Mouse (Mus musculus): ENCODE results near the gene Igfbpl1. TPM values are rescaled to one million over a fixed set of nuclear protein-coding genes. Genes with fewer than 3 reads are reported as not detected.

Gene Igfbpl1
- polyA plus RNA-seq, 1 experiment from 2014 or later, result 36.3 TPM

- peaks cover 58% of the 10 kb centered on the region for H3K4me1 ChIP-seq (replicated peaks)
Measured at GRCm38 (mm10) chr4:45819208-45819931, 7.4 kb downstream of the Igfbpl1 start.

GRCm38 (mm10) chr4:45818814-45819207, 7.9 kb downstream of the Igfbpl1 start:
- H3K4me3 ChIP-seq, result no peak overlapping the region
- H3K4me2 ChIP-seq, result peak overlapping the region; percentile 52
- H3K4me1 ChIP-seq (replicated peaks), result peaks cover 52% of the 10 kb centered on the region
- H3K27me3 ChIP-seq, result no peaks in the 10 kb centered on the region
- peak overlapping the region; percentile 80 for H3K27ac ChIP-seq (replicated peaks)
- 8% methylated on average over 4 of the region's 4 CpGs for WGBS
- H3K9ac ChIP-seq, result 0 out of 2 replicates have a peak overlapping the region, but pooled peaks have one; percentile 3
- H3K9me3 ChIP-seq, result no peaks in the 10 kb centered on the region
- no peak for ATAC-seq (ENCODE audit: low FRiP score, low read depth)
- H3K36me3 ChIP-seq, result no peaks in the 10 kb centered on the region; the same call in 1 of the 2 replicates

More at GRCm38 (mm10) chr4:45819208-45819931, 7.4 kb downstream of the Igfbpl1 start:
- H3K4me3 ChIP-seq, result peak overlapping the region; percentile 21
- peak overlapping the region; percentile 52 for H3K4me2 ChIP-seq
- no peaks in the 10 kb centered on the region for H3K9me3 ChIP-seq
- under 1% methylated on average over 17 of the region's 17 CpGs for WGBS
- 0 out of 2 replicates have a peak overlapping the region, but pooled peaks have one; percentile 3 for H3K9ac ChIP-seq
- peak; percentile 77 for ATAC-seq (ENCODE audit: low FRiP score, low read depth)
- peak overlapping the region; percentile 80 for H3K27ac ChIP-seq (replicated peaks)
- H3K27me3 ChIP-seq, result no peaks in the 10 kb centered on the region
- no peaks in the 10 kb centered on the region; the same call in 1 of the 2 replicates for H3K36me3 ChIP-seq

- Histone ChIP-seq H3K27me3 (no peaks in the 10 kb centered on the region), H3K4me3 (no peak overlapping the region), H3K9ac (no peak overlapping the region), H3K9me3 (no peaks in the 10 kb centered on the region), H3K36me3 (no peaks in the 10 kb centered on the region; the same call in 1 of the 2 replicates), H3K27ac (replicated peaks) (no peak overlapping the region), H3K4me2 (no peak overlapping the region), H3K4me1 (replicated peaks) (peaks cover 32% of the 10 kb centered on the region)
- WGBS, result 17% methylated on average over 7 of the region's 7 CpGs
- no peak for ATAC-seq (ENCODE audit: low FRiP score, low read depth)
Measured at GRCm38 (mm10) chr4:45815542-45815941, 11.2 kb downstream of the Igfbpl1 start.

- no peak overlapping the region for H3K4me2 ChIP-seq
- WGBS, result 9% methylated on average over 8 of the region's 8 CpGs
- H3K36me3 ChIP-seq, result no peaks in the 10 kb centered on the region; the same call in 1 of the 2 replicates
- peaks cover 14% of the 10 kb centered on the region; the same call in 1 of the 2 replicates for H3K4me1 ChIP-seq (replicated peaks)
- ATAC-seq (ENCODE audit: low FRiP score, low read depth), result no peak
- H3K27ac ChIP-seq (replicated peaks), result no peak overlapping the region
- no peaks in the 10 kb centered on the region for H3K9me3 ChIP-seq
- no peak overlapping the region for H3K9ac ChIP-seq
- no peaks in the 10 kb centered on the region for H3K27me3 ChIP-seq
- no peak overlapping the region for H3K4me3 ChIP-seq
Measured at GRCm38 (mm10) chr4:45811250-45811649, 15.5 kb downstream of the Igfbpl1 start.

GRCm38 (mm10) chr4:45808034-45808433, 18.7 kb downstream of the Igfbpl1 start:
- Histone ChIP-seq H3K36me3 (peaks cover under 1% of the 10 kb centered on the region; the same call in 1 of the 2 replicates), H3K27me3 (no peaks in the 10 kb centered on the region), H3K4me1 (replicated peaks) (0 out of 2 replicates have a peak, but pooled peaks cover 9% of the 10 kb centered on the region), H3K27ac (replicated peaks) (0 out of 2 replicates have a peak overlapping the region, but pooled peaks have one; percentile 12), H3K9me3 (no peaks in the 10 kb centered on the region), H3K9ac (no peak overlapping the region), H3K4me2 (no peak overlapping the region), H3K4me3 (no peak overlapping the region)
- 28% methylated on average over 7 of the region's 7 CpGs for WGBS
- ATAC-seq (ENCODE audit: low FRiP score, low read depth), result peak; percentile 56

- 87% methylated on average over 14 of the region's 14 CpGs for WGBS
- ATAC-seq (ENCODE audit: low FRiP score, low read depth), result no peak
- Histone ChIP-seq H3K4me3 (no peak overlapping the region), H3K4me2 (no peak overlapping the region), H3K36me3 (peaks cover 6% of the 10 kb centered on the region; the same call in 1 of the 2 replicates), H3K9me3 (no peaks in the 10 kb centered on the region), H3K9ac (no peak overlapping the region), H3K27me3 (no peaks in the 10 kb centered on the region), H3K27ac (replicated peaks) (no peak overlapping the region), H3K4me1 (replicated peaks) (peaks cover 15% of the 10 kb centered on the region)
Measured at GRCm38 (mm10) chr4:45802900-45803299, 23.8 kb downstream of the Igfbpl1 start.

- ATAC-seq (ENCODE audit: low FRiP score, low read depth), result no peak
Measured at GRCm38 (mm10) chr4:45799956-45800537, 26.7 kb downstream of the Igfbpl1 start.

GRCm38 (mm10) chr4:45798964-45799363, 27.8 kb downstream of the Igfbpl1 start, which contains the start of gene Aldh1b1:
Gene Aldh1b1 (plus strand): TSS chr4:45799022.
- H3K4me3 ChIP-seq, result peak within 1 kb of the TSS; percentile 56
- peak within 1 kb of the TSS; percentile 79 for H3K9ac ChIP-seq
- peak within 1 kb of the TSS; percentile 66 for H3K27ac ChIP-seq (replicated peaks)
- no peaks in the 10 kb centered on the region for H3K9me3 ChIP-seq
- no peaks in the 10 kb centered on the region for H3K27me3 ChIP-seq
- peaks cover 6% of the 10 kb centered on the region; the same call in 1 of the 2 replicates for H3K36me3 ChIP-seq
- peak within 1 kb of the TSS; percentile 87 for H3K4me2 ChIP-seq
- H3K4me1 ChIP-seq (replicated peaks), result peaks cover 22% of the 10 kb centered on the region
- WGBS, result under 1% methylated on average over 26 of the region's 26 CpGs
- peak; percentile 86 for ATAC-seq (ENCODE audit: low FRiP score, low read depth)

More at GRCm38 (mm10) chr4:45799956-45800537, 26.7 kb downstream of the Igfbpl1 start:
- peaks cover 18% of the 10 kb centered on the region for H3K4me1 ChIP-seq (replicated peaks)
- H3K36me3 ChIP-seq, result peaks cover 6% of the 10 kb centered on the region; the same call in 1 of the 2 replicates
- no peak overlapping the region for H3K4me3 ChIP-seq
- H3K9me3 ChIP-seq, result no peaks in the 10 kb centered on the region
- H3K27me3 ChIP-seq, result no peaks in the 10 kb centered on the region
- no peak overlapping the region for H3K27ac ChIP-seq (replicated peaks)
- peak overlapping the region; percentile 87; the same call in 1 of the 2 replicates for H3K4me2 ChIP-seq
- WGBS, result 36% methylated on average over 3 of the region's 3 CpGs
- no peak overlapping the region for H3K9ac ChIP-seq

- 73% methylated on average over 5 of the region's 5 CpGs for WGBS
- Histone ChIP-seq H3K4me3 (no peak overlapping the region), H3K4me1 (replicated peaks) (peaks cover 22% of the 10 kb centered on the region), H3K4me2 (no peak overlapping the region), H3K36me3 (no peaks in the 10 kb centered on the region), H3K27me3 (no peaks in the 10 kb centered on the region), H3K27ac (replicated peaks) (no peak overlapping the region), H3K9me3 (no peaks in the 10 kb centered on the region), H3K9ac (no peak overlapping the region)
- no peak for ATAC-seq (ENCODE audit: low FRiP score, low read depth)
Measured at GRCm38 (mm10) chr4:45796760-45797159, 30.0 kb downstream of the Igfbpl1 start.

GRCm38 (mm10) chr4:45795191-45795811, 31.4 kb downstream of the Igfbpl1 start:
- WGBS, result 2% methylated on average over 12 of the region's 12 CpGs

GRCm38 (mm10) chr4:45790018-45790417, 36.7 kb downstream of the Igfbpl1 start:
- Histone ChIP-seq H3K27ac (replicated peaks) (0 out of 2 replicates have a peak overlapping the region, but pooled peaks have one; percentile 28), H3K4me2 (no peak overlapping the region), H3K4me1 (replicated peaks) (peaks cover 21% of the 10 kb centered on the region; the same call in 1 of the 2 replicates), H3K36me3 (no peaks in the 10 kb centered on the region), H3K4me3 (no peak overlapping the region), H3K27me3 (no peaks in the 10 kb centered on the region), H3K9me3 (no peaks in the 10 kb centered on the region), H3K9ac (no peak overlapping the region)
- WGBS, result 77% methylated on average over 2 of the region's 2 CpGs
- ATAC-seq (ENCODE audit: low FRiP score, low read depth), result no peak

More at GRCm38 (mm10) chr4:45795191-45795811, 31.4 kb downstream of the Igfbpl1 start:
- Histone ChIP-seq H3K4me3 (peak overlapping the region; percentile 24), H3K9me3 (no peaks in the 10 kb centered on the region), H3K4me1 (replicated peaks) (peaks cover 17% of the 10 kb centered on the region), H3K9ac (peak overlapping the region; percentile 31; the same call in 1 of the 2 replicates), H3K4me2 (peak overlapping the region; percentile 57), H3K27ac (replicated peaks) (peak overlapping the region; percentile 44; the same call in 1 of the 2 replicates), H3K27me3 (no peaks in the 10 kb centered on the region), H3K36me3 (no peaks in the 10 kb centered on the region)
- ATAC-seq (ENCODE audit: low FRiP score, low read depth), result peak; percentile 49
